Mouse (Mus musculus) layer of hippocampus, postnatal 36 days (tissue): ENCODE measurements at regions not wholly inside any gene's neighbourhood (a gene's known extent, or its start where the extent isn't known, plus 50 kb on each side); places are given as distances from the start of the nearest gene placed in this dataset.

Experiments
- DNase-seq, 2 experiments: peaks; one replicate each; pipeline ENCODE4 v3.0.0; 2022

- no peak for DNase-seq
Observed at GRCm38 (mm10) chr2:61347451-61347850, 230.9 kb upstream of the Tank start.

- no peak for DNase-seq
Observed at GRCm38 (mm10) chr2:61346012-61346760, 232.2 kb upstream of the Tank start.

GRCm38 (mm10) chr2:61345311-61345710 is 233.1 kb upstream of the Tank start:
- no peak for DNase-seq

- DNase-seq: peak; percentile 7 to 18
Observed at GRCm38 (mm10) chr2:61344556-61345131, 233.7 kb upstream of the Tank start.

GRCm38 (mm10) chr2:61341254-61341653 is 237.1 kb upstream of the Tank start:
- no peak for DNase-seq

- DNase-seq: no peak
Observed at GRCm38 (mm10) chr2:61319226-61319625, 259.2 kb upstream of the Tank start.

- no peak for DNase-seq
Observed at GRCm38 (mm10) chr2:61310405-61310804, 268.0 kb upstream of the Tank start.

DNA sequence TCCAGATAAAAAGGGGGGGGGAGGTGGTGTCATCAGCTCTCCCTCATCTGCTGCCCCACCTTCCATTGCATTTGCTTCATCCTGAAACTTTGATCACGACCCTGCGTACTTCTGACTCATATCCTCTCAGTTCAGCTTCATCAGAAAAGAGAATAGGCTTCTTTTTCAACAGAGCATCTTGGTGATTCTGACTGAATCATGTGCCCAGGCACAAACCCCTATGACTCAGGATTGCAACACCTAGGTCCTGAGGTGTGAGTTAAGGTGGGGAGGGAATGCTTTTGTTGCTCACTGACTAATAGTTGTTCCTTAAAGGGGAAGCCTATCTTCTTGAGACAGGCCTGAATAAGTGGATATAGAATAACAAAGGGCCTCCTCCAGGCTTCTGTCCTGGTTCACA is 269.2 kb upstream of the Tank start:
- no peak for DNase-seq

GRCm38 (mm10) chr2:61297135-61297534 is 281.2 kb upstream of the Tank start:
- no peak for DNase-seq

- DNase-seq: no peak
Observed at GRCm38 (mm10) chr2:61296606-61297005, 281.8 kb upstream of the Tank start.

GRCm38 (mm10) chr2:61295261-61295964 is 283.0 kb upstream of the Tank start:
- no peak for DNase-seq

DNA sequence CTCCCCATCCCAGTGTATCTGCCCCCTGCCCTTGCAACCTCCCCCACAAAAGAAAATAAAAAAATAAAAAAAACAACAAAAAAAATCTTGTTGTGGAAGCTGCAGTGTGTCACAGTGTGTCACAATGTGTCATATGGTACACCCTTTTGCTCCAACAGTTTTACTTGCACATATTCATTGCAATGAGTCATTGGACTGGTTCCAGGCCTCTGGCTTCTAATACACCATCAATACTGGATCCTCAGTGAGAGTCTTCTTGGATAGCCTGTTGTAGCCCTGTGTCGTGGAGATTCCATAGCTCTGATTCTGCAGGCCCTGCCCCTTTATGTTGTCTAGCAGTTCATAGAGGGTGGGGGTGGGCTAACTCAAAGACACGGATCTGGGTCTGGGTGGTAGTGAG is 290.1 kb upstream of the Tank start:
- no peak for DNase-seq

- no peak for DNase-seq
Observed at GRCm38 (mm10) chr2:61284706-61285105, 293.7 kb upstream of the Tank start.

DNA sequence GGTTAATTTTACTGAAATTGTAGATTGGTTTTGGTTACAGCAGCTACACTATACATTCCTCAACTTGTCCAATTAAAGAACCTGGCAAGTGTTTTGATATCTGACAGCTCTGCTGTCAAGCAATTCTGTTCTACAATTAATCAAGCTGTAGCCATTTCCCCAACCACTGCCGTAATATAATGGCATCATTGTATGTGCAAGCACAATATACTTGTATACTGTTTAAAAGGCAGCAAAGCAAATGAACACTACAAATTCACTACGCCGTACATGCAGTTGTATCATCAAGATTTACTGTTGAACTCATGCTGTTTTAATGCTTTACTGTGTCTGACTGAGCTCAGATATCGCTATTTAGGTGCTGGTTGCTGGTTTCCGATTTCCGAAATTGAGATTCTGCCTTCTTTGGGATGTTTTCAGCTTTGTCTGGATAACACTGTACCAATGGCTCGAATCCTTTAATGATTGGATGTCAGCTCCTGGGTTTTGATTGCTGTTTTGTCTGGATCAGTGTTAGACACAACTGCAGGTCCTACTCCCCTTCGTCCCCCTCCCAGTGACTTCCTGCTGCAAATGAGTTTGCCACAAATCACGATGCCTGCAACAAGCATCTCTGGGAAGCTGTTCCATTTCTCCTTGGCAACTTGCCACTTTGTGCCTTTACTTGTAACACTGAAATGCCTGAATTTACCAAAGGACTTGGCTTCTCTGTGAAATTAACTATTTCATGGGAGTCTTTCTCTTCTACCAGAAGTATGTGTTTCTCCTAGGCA is 294.4 kb upstream of the Tank start:
- DNase-seq: peak in 1 of 2 experiments; percentile 3

- no peak for DNase-seq
Observed at GRCm38 (mm10) chr2:61272721-61273120, 305.7 kb upstream of the Tank start.

GRCm38 (mm10) chr2:61267706-61268105 is 304.7 kb upstream of the Rbms1 start:
- no peak for DNase-seq

GRCm38 (mm10) chr2:61250068-61250800 is 287.2 kb upstream of the Rbms1 start:
- DNase-seq: no peak

- no peak for DNase-seq
Observed at GRCm38 (mm10) chr2:61247956-61248355, 285.0 kb upstream of the Rbms1 start.

DNA sequence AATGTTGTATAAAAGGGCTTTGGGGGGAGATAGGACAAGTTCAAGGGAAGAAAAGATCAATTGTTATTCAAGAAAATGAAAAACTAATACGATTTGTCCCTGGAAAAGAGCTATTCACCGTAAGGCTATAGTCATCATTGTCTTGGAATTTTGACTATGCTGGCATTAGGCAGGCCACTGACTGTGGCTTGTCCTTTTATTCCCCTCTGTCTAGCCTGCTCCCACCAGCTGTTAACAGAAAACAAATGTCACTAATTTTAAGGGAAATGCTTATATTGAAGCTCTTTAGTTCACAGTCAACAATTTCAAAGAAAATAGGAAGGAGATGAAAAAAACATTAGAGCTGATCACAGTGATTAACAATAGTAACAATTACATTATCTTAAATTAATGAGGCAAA is 284.3 kb upstream of the Rbms1 start:
- no peak for DNase-seq

DNA sequence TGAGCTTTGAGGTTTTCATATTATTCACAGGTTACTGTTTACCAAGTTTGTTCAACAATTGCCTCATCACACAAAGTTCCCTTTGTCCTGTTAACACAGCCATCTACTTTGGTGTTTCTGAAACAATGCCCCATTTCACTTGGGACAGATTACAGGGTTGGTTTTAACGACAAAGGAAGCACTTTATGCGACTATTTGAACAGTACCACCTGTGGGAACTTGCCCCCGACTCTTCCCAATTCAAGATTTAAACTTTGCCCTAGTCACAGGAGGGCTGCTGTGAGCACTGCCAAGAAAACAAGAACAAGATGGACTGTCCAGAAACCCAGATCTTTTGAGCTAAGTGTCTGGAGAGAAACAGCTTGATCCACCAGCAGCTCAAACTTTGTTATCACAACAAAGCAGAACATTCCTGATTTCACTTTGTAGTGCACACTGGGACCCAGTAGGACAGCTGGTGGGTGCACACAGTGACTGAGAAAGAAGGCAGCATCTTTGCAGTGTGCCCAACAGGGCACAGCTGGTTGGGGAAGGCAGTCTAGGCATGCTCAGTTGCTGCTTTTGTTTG is 283.8 kb upstream of the Rbms1 start:
- DNase-seq: no peak

GRCm38 (mm10) chr2:61245526-61245925 is 282.5 kb upstream of the Rbms1 start:
- no peak for DNase-seq

DNA sequence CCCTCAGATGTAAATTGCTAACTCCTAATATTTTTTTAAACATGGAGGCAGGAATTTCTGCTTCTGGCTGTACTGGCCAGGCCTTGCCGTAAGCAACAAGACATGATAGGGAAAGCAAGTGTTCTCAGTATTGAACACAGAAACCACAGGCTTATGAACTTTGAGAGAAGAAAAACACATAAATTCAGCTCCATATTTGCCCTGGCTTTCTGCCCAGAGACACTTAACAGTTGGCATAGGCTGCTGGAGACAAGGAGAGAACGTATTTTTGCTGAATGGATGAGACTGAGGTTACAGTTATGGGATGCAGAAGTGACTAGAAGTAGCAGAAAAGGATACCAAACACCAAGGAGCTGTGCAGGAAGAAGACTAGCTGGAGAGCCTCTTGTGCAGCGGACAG is 258.7 kb upstream of the Rbms1 start:
- no peak for DNase-seq
